Mouse (Mus musculus): ENCODE results near the gene Tmprss6. TPM values are rescaled to one million over a fixed set of nuclear protein-coding genes. Genes with fewer than 3 reads are reported as not detected.

Gene Tmprss6
- total RNA-seq, 2 experiments from 2014 or later, result 1.2 to 2.3 TPM

DNA sequence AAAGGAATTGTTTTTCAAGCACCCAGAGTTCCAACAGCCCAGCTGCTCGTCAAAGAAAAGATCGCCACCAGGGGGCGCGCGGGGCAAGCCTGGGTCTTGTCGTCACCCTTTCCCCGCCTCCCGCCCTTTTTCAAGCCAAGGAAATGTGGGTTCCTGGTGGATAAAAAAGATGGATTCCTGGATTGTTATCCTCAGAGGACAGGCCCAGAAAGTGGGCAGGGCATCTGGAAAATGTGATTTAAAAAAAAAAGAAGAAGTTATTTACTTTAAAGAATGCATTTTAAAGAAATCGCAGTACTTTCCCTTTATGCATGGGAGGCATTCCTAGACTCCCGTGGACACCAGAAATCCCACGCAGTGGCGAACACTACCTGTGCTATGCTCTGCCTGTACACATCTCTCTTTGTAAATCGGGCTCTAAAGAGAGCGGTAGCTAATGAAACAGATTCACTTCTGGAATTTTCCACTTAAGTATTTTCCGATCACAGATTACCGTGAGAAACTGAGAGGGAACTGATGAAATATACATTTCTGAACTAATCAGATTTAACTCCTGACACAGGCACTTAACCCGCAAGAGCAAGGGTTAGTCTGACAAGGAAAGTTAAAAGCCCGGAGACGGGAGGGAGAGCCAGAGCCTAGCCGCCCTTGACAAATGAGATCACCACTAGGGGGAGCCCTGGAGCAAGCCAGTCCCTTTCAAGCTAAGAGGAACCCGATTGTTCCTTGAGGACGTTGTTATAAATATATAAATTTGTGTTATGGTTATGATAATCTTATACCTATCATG, 20.5 kb downstream of the Tmprss6 start:
- DNase-seq, result peak; percentile 96 to 99

DNA sequence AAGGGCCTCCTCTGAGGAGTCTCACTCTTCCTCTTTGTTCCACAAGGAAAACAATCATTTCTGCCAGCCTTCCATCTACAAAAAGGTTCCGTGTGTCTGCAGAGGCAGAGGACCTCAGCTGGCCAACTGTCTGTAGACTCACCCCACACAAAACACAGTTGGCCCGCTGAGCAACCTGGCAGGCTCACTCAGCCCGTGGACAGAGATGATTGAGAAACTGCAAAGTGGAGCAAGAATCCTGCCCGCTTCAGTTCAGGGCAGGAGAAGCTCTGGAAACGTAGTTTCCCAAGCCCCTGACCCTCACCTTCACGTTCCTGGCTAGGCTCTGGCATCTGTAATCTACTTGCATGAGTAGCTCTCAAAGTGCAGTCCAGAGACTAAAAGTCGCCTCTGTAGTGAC, 21.3 kb downstream of the Tmprss6 start:
- DNase-seq, result peak in 1 of 2 experiments; percentile 71

DNA sequence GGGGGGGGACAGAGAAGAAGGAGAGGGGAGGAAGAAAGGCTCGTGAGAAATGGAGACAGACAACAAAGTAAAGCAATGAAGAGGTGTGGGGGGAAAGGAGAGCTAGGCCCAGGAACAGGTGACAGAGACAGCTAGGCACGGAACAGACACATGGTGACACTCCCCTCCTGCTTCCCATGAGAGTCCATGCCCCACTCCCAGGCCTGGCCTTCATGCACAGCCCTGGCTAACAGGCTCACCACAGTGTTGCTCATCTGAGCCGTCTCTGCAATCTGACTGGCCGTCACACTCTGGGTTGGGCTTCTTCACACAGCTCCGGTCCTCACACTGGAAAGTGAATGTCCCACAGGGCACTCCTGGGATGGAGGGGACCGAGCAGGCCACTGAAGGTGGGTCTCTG, 24.6 kb downstream of the Tmprss6 start:
- DNase-seq, result no peak

DNA sequence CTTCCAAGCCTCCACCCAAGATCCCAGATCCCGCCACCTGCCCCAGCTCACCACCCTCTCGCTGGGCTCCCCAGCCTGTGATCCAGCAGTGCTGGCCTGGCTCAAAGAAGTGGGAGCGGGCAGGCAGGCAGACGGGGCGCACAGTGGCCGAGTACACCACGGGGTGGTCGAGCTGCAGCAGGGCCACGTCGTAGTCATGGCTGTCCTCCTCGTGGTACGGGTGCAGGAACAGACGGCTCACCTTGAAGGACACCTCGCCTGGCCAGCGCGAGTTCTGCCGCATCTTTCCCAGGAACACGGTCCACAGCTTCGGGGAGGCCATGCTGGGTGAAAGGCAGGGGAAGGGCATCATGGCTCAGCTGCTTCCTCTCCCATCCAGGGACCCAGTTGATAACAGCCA, 26.2 kb downstream of the Tmprss6 start:
- DNase-seq, result no peak

DNA sequence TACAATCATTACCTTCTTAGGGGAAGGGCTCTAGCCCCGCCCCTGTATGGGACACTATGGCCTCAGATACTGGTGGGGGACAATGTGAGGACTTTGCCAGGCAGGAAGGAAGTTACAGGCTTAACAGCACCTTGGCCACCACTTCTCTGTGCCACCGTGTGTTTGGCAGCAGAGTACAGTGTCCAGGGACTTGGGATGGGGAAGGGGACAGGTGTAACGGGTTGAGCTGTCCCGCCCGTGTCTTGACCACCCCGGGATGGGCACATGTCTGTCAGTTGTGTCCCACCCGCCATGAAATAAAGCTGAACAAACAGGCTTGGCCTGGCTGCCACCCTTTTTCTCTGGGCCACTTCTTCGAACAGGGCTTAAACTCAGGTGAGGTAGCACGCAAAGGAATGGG, 29.5 kb downstream of the Tmprss6 start:
- DNase-seq, result no peak

DNA sequence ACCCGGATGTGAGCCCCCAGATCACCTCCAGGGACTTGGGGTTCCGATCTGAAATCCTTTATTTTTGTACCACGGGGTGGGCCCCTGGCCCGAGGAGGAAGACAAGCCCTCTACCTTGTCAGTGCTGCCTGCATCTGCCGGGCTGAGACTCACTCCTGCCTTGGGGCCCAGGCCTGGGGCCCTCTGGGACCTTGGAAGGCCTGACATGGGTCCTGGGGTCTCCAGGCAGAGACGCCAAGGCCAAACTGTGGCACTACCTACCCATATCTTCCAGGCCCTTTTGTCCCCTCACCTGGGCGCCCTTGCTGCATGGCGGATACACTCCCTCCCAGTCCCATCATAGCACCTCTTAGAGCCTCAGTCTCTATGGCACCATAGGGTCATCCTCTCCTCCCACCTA, 29.9 kb downstream of the Tmprss6 start:
- DNase-seq, result no peak

DNA sequence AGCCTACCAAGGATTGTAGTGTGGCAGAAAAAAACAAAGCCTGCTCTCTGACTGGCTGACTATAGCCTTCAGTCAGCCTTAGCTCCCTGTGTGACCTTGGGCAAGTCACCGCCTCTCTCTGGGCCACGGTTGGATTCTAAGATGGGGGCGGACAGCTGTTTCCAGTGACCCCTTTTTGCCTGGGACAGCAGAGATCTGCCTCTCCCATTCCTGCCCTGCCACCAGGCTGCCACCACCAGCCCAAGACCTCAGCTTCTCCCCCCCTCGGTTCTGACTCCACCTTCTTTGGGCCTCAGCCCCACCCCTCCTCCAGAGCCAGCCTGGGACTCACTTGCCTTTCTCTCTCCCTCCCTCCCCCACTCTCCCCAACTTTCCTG, 30.4 kb downstream of the Tmprss6 start:
- peak; percentile 74 to 77 for DNase-seq

DNA sequence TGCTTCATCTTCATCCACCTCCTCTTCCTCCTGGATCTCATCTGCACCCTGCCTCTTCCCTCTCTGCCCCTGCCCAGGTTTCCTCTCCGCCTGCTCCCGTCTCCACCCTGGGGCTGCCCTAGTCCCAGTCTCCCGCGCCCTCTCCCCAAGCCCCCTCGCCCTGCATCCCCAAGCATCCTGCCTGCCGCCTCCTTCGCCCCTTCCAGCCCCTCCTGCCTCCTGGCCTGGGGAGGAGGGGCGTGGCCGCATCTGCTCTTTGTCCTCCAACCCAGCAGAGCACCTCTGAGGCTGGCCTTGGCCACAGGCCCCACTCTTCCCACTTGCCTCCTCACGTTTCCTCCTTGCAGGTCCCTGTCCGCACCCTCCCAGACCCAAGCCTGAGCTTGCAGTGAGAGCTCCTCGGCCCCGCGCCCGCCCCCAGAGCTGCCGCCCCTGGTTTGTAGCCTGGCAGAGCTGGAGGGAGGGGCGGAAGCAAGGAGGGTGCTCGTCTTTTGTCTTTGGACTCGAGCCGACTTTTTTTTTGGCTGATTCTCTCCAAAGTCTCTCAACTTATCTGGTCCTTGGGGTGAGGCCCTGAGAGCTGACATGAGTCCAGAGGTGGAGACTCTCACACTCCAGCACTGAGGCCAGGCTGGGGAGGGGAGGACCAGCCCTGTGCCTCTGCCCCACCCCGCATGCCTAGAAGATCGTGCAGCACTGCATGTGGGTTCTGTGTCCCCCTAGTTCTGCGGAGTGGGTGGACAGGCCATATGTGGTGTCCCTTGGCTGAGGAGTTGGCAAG, 31.0 kb downstream of the Tmprss6 start:
- DNase-seq, result peak; percentile 77 to 82

DNA sequence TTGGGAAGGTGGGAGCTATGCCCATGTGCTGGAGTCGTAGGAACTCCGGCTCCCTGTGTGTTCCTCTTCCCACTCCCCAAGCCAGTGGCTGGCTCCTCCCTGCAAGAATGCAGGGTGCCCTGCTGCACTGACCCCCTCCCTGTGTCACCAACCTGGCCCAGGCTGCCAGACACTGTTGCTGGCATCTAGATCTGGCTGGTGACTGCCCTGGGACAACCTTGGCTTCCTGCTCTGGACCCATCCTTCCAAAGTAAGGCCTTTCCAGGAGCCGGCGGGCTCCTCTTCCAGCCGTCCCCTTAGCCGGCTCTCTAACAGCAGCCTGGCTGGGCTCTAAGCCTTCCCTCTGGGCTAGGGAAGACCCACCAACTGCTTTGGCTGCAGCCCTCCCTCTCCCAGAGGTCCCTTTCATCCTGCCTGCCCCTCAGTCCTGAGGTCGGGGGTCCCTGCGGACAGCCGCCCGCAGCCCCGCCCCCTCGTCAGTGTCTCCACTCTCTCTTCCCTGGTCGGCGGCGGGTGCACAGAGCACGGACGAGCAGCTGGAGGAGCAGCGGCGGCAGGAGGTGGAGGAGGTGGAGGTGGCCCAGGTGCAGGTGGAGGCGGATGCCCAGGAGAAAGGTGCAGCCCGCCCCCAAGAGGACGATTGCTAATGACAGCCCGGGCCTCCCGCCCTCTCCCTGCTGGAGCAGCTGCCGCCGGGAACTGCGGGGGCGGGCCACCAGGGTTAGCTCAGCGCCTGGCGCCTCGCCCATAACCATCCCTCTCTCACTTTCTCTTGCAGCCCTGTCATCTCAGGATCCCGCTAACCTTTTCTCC, 31.8 kb downstream of the Tmprss6 start:
- peak; percentile 95 to 96 for DNase-seq

DNA sequence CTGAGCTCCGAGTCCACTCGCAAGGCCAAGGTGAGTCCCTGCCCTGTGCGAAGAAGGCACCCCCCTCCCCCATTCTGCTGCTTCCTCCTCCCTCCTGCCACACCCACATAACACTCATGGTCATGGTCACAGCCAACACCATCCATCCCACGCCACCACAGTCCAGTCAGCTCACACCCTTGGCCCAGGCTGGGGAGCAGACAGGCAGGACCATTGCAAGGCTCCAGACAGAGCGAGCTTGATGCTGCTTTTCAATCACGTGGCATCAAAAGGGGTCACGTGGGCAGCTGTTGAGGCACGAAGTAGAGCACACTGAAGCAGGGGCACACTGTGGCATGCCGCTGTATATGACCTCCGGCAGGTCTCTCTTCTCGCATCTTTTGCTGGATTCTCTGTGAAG, 32.8 kb downstream of the Tmprss6 start:
- DNase-seq, result no peak

DNA sequence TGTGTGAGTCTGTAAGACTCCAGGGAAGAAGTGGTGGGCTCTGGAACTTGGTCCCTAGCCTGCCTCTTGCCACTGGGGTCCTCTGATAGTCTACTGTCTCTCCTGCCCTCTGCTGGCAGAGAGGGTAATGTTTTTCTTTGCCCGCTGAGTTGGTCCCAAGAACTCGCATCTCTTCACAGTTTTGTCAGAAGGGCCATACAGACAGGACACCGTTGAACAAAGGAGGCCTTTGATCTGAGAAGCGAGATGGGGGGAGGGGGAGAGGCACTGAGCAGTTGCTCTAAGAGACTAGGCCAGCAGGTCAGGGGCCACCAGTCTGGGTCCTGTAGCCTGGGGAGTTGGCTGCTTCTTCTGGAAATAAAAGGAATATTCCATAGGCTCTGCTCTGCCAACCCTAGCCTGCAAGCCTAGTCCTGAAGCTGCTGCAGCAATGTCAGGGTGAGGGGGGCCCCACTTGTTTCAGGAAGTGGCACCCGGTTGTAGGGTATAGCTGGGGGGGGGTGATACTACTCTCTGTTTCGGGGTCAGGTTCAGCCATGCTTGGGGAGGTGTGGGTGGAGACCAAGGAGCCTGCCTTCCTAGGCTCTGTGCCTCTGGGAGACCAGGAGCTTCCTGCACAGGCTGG, 33.4 kb downstream of the Tmprss6 start:
- DNase-seq, result peak in 1 of 2 experiments; percentile 57

DNA sequence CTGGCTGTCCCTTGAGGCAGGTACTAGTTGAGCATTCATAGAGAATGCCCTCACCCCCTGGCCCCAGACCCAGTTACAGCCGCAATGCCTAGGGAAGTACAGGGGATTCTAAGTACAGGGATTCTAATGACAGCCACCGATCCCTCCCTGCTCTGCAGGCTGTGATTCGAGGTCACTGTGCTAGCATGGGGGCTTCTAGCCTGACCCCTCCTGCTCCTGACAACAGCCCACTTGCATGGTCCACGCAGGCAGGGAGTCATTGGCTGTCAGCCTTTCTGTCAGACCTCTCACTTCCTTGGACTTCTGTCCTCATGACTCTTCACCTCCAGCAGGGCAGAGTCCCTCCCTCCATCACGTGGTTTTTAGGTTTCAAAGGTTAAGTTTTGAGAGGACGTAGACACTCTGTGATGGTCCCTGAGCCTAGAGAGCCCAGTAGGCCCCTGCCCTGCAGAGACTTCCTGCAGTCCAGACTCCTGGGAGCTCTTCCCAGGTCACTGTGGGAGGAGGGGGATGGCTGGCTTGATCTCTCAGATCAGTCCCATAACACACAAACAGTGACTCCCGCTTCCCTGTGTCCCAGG, 36.8 kb downstream of the Tmprss6 start:
- no peak for DNase-seq

DNA sequence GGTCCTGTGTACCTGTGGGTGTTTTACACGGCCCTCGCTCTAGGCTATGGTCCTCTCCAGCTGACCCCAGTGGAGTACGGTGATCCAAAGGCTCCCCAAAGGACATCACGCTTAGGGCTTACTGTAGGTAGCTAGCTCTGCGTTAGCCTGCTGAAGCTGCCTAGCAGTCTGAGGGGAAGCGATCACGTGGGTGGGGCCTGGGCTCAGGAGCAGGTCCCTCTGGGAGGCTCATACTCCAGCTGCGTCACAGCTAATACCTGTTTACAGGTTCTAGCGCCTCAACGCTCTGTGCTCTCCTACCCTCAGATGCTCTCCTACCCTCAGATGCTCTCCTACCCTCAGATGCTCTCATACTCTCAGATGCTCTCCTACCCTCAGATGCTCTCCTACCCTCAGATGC, 37.6 kb downstream of the Tmprss6 start:
- no peak for DNase-seq

DNA sequence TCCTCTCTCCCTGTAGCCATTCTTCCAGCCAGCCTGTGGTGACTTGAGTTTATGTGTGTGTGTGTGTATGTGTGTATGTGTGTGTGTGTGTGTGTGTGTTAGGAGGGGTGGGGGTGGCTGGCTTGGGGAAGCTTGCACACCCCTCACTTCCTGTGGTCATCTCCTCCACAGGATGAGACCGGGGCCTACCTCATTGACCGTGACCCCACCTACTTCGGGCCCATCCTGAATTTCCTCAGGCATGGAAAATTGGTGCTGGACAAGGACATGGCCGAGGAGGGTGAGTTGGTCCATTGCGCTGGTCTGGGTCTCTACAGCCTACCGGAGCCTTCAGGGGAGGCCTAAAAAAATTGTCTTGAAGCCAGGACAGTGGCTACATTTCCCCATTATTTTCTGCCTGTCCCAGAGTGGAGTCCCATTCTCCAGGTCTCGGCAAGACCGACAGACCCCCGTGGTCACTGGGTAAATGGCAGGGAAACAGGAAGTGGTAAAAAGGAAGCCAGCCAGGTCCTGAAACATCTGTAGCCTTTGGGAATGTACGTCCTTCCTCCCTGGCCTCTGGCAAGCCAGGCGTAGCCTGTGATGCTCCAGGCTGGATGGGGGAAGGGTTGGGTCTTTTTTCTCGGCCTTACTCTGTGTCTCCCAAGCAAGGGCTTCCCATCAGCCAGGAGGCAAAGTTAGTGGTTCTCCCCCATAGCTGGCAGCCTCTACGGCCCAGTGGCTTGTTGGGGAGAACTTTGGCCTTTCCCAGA, 38.4 kb downstream of the Tmprss6 start:
- no peak for DNase-seq

DNA sequence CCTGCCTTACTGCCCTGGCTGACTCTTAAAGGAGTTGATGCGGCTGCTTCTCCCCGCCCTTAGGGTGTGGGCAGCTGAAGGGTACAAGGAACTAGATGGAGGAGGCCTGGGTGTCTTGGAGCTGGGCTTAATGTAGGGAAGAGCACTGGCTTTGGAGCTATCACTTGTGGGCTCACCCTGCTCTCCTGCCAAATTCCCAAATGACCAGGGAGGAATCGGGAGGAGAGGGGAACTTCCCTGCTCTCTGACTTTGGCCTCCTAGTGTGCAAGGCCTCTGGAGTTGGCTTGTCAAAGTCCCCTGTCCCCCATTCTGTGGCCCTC, 39.3 kb downstream of the Tmprss6 start:
- no peak for DNase-seq

DNA sequence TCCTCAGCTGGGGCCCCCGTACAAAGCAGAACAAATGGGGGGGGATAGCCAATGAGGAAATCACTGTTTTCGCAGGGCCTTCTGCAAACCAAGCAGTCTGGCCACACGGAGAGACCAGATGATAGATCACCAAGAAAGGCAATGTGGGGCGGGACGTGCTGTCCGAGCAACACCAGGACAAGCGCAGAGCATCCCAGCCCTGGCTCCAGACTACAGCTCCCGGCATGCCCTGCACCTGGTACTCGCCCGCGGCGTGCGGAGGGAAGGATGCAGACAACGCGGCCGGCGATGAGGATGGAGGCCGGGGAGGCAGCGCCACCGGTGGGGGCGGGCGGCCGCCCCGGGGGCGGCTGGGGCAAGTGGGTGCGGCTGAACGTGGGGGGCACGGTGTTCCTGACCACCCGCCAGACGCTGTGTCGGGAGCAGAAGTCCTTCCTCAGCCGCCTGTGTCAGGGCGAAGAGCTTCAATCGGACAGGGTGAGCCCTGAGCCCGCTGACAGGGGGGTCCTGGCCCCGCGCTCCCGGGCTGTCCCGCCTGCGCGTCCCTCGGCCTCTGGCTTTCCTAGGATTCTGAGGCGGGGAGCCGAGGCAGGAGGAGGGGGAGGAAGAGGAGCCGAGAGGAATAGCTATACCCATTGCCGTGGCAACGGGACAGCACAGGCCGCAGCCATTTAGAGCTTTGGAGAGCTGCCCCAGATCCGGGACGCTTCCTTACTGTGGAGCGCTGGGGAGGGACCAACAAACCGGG, 39.9 kb downstream of the Tmprss6 start, which contains the start of gene Kctd17:
Gene Kctd17, plus strand, starts transcription at position 174 of the 748 bp plus-strand sequence.
- peak; percentile 89 to 91 for DNase-seq

DNA sequence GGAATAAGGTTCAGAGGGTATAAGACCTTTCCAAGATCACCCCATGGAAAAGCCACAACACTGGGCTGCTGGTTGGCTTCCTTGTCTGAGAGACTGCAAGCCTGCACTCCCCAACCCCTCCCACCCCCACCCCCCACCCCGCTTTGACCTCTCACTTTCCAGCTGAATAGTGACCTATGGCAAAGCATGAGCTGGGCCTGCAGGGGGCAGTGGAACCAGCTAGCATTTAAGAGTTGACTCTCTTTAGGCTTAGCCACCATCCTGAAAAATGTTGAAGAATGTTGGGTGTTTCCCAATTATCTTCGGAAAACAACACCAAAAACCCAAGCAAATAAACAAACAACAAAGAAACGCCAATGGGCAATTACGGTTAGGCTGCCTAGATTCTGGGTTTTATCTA, 43.2 kb downstream of the Tmprss6 start:
- DNase-seq, result no peak

DNA sequence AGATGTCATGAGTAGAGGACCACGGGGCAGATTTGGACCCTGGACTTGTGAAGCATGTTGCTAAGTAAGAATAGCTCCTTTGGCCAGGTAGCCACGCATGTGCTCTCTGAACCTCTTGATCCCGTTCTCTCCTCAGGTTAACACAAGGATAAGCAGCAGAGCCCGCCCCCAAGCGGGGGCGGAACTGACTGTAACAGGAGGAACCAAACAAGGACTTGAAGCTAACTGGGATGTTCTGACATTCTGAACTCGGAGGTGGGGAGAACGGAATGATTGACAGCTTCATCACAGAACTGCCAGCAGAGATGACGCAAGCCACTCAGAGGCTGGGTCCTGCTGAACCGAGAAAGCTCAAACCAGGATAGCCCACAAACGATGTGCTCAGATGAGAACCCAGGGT, 43.9 kb downstream of the Tmprss6 start:
- DNase-seq, result no peak

DNA sequence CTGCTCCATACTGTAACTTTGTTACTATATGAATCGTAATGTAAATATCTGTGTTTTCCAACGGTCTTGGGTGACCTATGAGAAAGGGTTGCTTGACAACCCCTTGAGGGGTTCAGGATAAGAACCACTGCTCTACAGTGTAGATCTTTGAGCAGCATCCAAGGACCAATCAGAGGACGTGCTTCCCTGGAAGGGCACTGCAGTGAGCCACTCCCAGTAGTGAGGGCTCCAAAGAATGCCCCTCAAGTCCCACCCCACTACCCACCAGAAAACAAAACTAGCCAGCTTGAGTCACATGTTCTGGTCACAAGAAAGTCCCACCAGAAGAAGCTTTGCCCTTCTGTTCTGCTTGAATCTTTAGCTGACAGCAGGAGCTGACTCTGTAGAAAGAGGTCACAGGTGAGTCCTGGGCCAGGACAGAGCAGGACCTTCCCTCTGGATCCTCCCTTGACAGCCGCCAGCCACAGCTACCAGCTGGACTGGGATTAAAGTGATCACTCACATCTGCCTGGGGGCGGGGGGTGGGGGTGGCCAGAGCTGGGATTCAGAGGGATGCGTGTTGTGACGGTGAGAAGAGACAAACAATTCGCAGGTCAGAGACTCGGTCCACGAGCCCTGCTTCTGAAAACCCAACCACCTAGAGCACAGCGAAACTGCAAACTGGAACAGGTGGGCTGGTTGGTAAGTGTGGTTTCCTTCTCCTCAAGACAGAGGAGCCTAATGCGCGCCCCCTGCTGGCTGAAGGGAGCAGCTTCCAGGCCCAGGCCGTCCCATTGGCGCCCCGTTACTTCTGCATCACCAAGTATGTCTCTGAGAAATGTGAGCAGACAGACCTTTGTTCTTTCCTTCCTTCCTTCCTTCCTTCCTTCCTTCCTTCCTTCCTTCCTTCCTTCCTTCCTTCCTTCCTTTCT, 46.1 kb downstream of the Tmprss6 start:
- peak; percentile 89 to 92 for DNase-seq
